Mouse (Mus musculus): ENCODE measurements around the gene Cxcl16.

DNA sequence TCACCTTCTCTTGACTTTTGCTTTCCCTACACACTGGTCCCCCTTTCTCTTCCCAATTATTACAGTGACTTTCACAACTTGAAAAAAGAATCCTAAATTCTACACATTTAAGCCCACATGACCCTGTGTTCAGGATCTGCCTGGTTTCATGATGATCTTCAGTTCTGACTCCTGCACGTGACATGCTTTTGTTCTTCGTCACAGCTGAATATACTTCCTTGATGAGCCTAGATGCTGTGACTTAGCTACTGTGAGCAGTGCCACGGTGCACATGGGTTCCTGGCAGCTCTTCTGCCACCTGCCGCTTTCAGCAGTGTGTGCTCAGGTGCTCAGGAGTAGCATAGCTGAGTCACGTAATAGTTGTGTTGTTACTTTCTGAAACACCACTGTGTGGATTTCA is 47.2 kb downstream of the Cxcl16 start:
- TF ChIP-seq CTCF (IDR thresholded peaks at IDR 0.05) = no peak
- TF ChIP-seq POLR2A (IDR thresholded peaks at IDR 0.05; ENCODE audit: insufficient read depth, low read depth, low read length) = no peak
- TF ChIP-seq EP300 (IDR thresholded peaks at IDR 0.05; ENCODE audit: insufficient read depth, low read depth, low read length) = no peak
